Mouse (Mus musculus) lung, embryonic 16.5 days (tissue): ENCODE measurements at regions not wholly inside any gene's neighbourhood (a gene's known extent, or its start where the extent isn't known, plus 50 kb on each side); places are given as distances from the start of the nearest gene placed in this dataset.

Experiments
- ATAC-seq: fragments of 200-750 bp; cut with Nextera tagmentation; 2 replicates; pipeline ENCODE4 v1.8.0; 2017; ENCODE audit warnings: low read depth, mild to moderate bottlenecking, moderate library complexity
- H3K27ac ChIP-seq: fragments of 300-500 bp; sonication (generic); 2 replicates; pipeline ENCODE4 v1.5.1; 2014; ENCODE audit warnings: mild to moderate bottlenecking, control low read depth, low read length
- H3K27me3 ChIP-seq: fragments of 300-500 bp; sonication (generic); 2 replicates; pipeline ENCODE4 v1.6.1; 2014; ENCODE audit warnings: low read depth, low read length, mixed read lengths; ENCODE audit not compliant: control insufficient read depth, insufficient read depth
- H3K36me3 ChIP-seq: fragments of 300-500 bp; sonication (generic); 2 replicates; pipeline ENCODE4 v1.6.1; 2014; ENCODE audit warnings: low read length; ENCODE audit not compliant: control insufficient read depth, insufficient read depth
- H3K4me1 ChIP-seq: fragments of 300-500 bp; sonication (generic); replicated peaks from 2 replicates; pipeline ENCODE4 v1.6.1; 2014; ENCODE audit warnings: low read length, mixed read lengths; ENCODE audit not compliant: control insufficient read depth, insufficient read depth
- H3K4me2 ChIP-seq: fragments of 300-500 bp; sonication (generic); 2 replicates; pipeline ENCODE4 v1.6.1; 2014; ENCODE audit warnings: low read depth, low read length, control low read depth
- H3K4me3 ChIP-seq: fragments of 300-500 bp; sonication (generic); 2 replicates; pipeline ENCODE4 v1.5.1; 2014; ENCODE audit warnings: mild to moderate bottlenecking, low read length, control low read depth
- H3K9ac ChIP-seq: fragments of 300-500 bp; sonication (generic); 2 replicates; pipeline ENCODE4 v1.6.1; 2014; ENCODE audit warnings: low read length, control low read depth
- H3K9me3 ChIP-seq: fragments of 300-500 bp; sonication (generic); 2 replicates; pipeline ENCODE4 v1.6.1; 2016; ENCODE audit warnings: low read length; ENCODE audit not compliant: control insufficient read depth
- WGBS: fragments of 180-500 bp; shearing (Covaris S2); extraction: QIAGEN DNeasy Blood & Tissue Kit; methylation state at CpG from one replicate; pipeline ENCODE4 v1.1.7; 2014; 5-methylcytosine and 5-hydroxymethylcytosine counted together

- no peaks in the 10 kb centered on the region for H3K36me3 ChIP-seq
- ATAC-seq: no peak
- WGBS: 39% methylated on average over 5 of the region's 5 CpGs
- no peaks in the 10 kb centered on the region for H3K27me3 ChIP-seq
- H3K4me1 ChIP-seq: no peaks in the 10 kb centered on the region
- no peak overlapping the region for H3K4me3 ChIP-seq
- H3K9me3 ChIP-seq: no peaks in the 10 kb centered on the region
- H3K9ac ChIP-seq: no peak overlapping the region
- H3K4me2 ChIP-seq: no peak overlapping the region
- H3K27ac ChIP-seq: no peak overlapping the region
Observed at GRCm38 (mm10) chr6:93623541-93623940, 660.2 kb downstream of the Magi1 start.

- no peaks in the 10 kb centered on the region for H3K27me3 ChIP-seq
- H3K9me3 ChIP-seq: no peaks in the 10 kb centered on the region
- no peak overlapping the region for H3K9ac ChIP-seq
- H3K4me1 ChIP-seq: no peaks in the 10 kb centered on the region
- H3K27ac ChIP-seq: no peak overlapping the region
- no peak overlapping the region for H3K4me2 ChIP-seq
- no peak overlapping the region for H3K4me3 ChIP-seq
- ATAC-seq: no peak
- no peaks in the 10 kb centered on the region for H3K36me3 ChIP-seq
Observed at GRCm38 (mm10) chr6:93616926-93617325, 666.8 kb downstream of the Magi1 start.

GRCm38 (mm10) chr6:93600376-93600775, 657.1 kb upstream of the Adamts9 start:
- H3K27me3 ChIP-seq: no peaks in the 10 kb centered on the region
- no peaks in the 10 kb centered on the region for H3K9me3 ChIP-seq
- H3K4me3 ChIP-seq: no peak overlapping the region
- H3K4me2 ChIP-seq: no peak overlapping the region
- no peak overlapping the region for H3K9ac ChIP-seq
- H3K36me3 ChIP-seq: no peaks in the 10 kb centered on the region
- no peak for ATAC-seq
- WGBS: 80% methylated on average over 2 of the region's 2 CpGs
- H3K4me1 ChIP-seq: no peaks in the 10 kb centered on the region
- H3K27ac ChIP-seq: no peak overlapping the region

- H3K27me3 ChIP-seq: no peaks in the 10 kb centered on the region
- no peaks in the 10 kb centered on the region for H3K9me3 ChIP-seq
- no peak overlapping the region for H3K27ac ChIP-seq
- no peak for ATAC-seq
- H3K36me3 ChIP-seq: no peaks in the 10 kb centered on the region
- H3K9ac ChIP-seq: no peak overlapping the region
- 54% methylated on average over 3 of the region's 3 CpGs for WGBS
- no peak overlapping the region for H3K4me2 ChIP-seq
- H3K4me3 ChIP-seq: no peak overlapping the region
- H3K4me1 ChIP-seq: no peaks in the 10 kb centered on the region
Observed at GRCm38 (mm10) chr6:93599371-93599770, 656.1 kb upstream of the Adamts9 start.

- peak; percentile 28; the same call in 1 of the 2 replicates for ATAC-seq
- 78% methylated on average over 2 of the region's 2 CpGs for WGBS
- no peaks in the 10 kb centered on the region for H3K27me3 ChIP-seq
Observed at GRCm38 (mm10) chr6:93589935-93590334, 646.6 kb upstream of the Adamts9 start.

GRCm38 (mm10) chr6:93586871-93587270, 643.6 kb upstream of the Adamts9 start:
- Histone ChIP-seq H3K36me3 (no peaks in the 10 kb centered on the region), H3K4me2 (no peak overlapping the region), H3K9me3 (no peaks in the 10 kb centered on the region), H3K4me3 (no peak overlapping the region), H3K9ac (no peak overlapping the region), H3K27ac (no peak overlapping the region), H3K4me1 (no peaks in the 10 kb centered on the region), H3K27me3 (no peaks in the 10 kb centered on the region)
- WGBS: 53% methylated on average over 2 of the region's 2 CpGs
- no peak for ATAC-seq

More at GRCm38 (mm10) chr6:93589935-93590334, 646.6 kb upstream of the Adamts9 start:
- Histone ChIP-seq H3K27ac (no peak overlapping the region), H3K9ac (no peak overlapping the region), H3K9me3 (no peaks in the 10 kb centered on the region), H3K36me3 (no peaks in the 10 kb centered on the region), H3K4me1 (no peaks in the 10 kb centered on the region), H3K4me2 (no peak overlapping the region), H3K4me3 (no peak overlapping the region)

GRCm38 (mm10) chr6:93581141-93581540, 637.8 kb upstream of the Adamts9 start:
- WGBS: 76% methylated on average over 7 of the region's 7 CpGs
- Histone ChIP-seq H3K27ac (no peak overlapping the region), H3K27me3 (no peaks in the 10 kb centered on the region), H3K4me1 (no peaks in the 10 kb centered on the region), H3K4me3 (no peak overlapping the region), H3K9ac (no peak overlapping the region), H3K4me2 (no peak overlapping the region), H3K36me3 (no peaks in the 10 kb centered on the region), H3K9me3 (no peaks in the 10 kb centered on the region)
- ATAC-seq: no peak

GRCm38 (mm10) chr6:93580716-93581115, 637.4 kb upstream of the Adamts9 start:
- H3K9ac ChIP-seq: no peak overlapping the region
- ATAC-seq: no peak
- H3K27ac ChIP-seq: no peak overlapping the region
- no peak overlapping the region for H3K4me3 ChIP-seq
- 62% methylated on average over 6 of the region's 6 CpGs for WGBS
- no peaks in the 10 kb centered on the region for H3K9me3 ChIP-seq
- no peaks in the 10 kb centered on the region for H3K4me1 ChIP-seq
- H3K36me3 ChIP-seq: no peaks in the 10 kb centered on the region
- H3K27me3 ChIP-seq: no peaks in the 10 kb centered on the region
- no peak overlapping the region for H3K4me2 ChIP-seq

- Histone ChIP-seq H3K4me2 (no peak overlapping the region), H3K4me1 (no peaks in the 10 kb centered on the region), H3K27me3 (no peaks in the 10 kb centered on the region), H3K36me3 (no peaks in the 10 kb centered on the region), H3K4me3 (no peak overlapping the region), H3K9ac (no peak overlapping the region), H3K27ac (no peak overlapping the region), H3K9me3 (no peaks in the 10 kb centered on the region)
- ATAC-seq: no peak
- WGBS: 85% methylated on average over 6 of the region's 6 CpGs
Observed at GRCm38 (mm10) chr6:93575249-93575648, 632.0 kb upstream of the Adamts9 start.
